Mouse (Mus musculus): ENCODE data around the gene Dhrs3. TPM values are rescaled to one million over a fixed set of nuclear protein-coding genes. Genes with fewer than 3 reads are reported as not detected.

The Dhrs3 gene
- polyA plus RNA-seq, 1 experiment: 322 TPM

GRCm38 (mm10) chr4:144928693-144929436 is 36.2 kb downstream of the Dhrs3 start:
- Histone ChIP-seq H3K4me1 (ENCODE audit: control insufficient read depth, insufficient read depth, low read length) (peaks cover 14% of the 10 kb centered on the region), H3K4me3 (ENCODE audit: insufficient read depth, low read depth, low read length) (no peak overlapping the region), H3K27ac (ENCODE audit: insufficient read depth, low read depth, low read length) (peak overlapping the region; percentile 75), H3K36me3 (ENCODE audit: control insufficient read depth, insufficient read depth, low read length) (peaks cover under 1% of the 10 kb centered on the region; the same call in 1 of the 2 replicates), H3K27me3 (replicated peaks; ENCODE audit: control insufficient read depth, insufficient read depth, low read length) (no peaks in the 10 kb centered on the region)
- no peak for TF ChIP-seq CTCF (conservative IDR thresholded peaks at IDR 0.05; ENCODE audit: insufficient read depth, insufficient read length, low read depth, low read length)
- no peak for TF ChIP-seq POLR2A (IDR thresholded peaks at IDR 0.05; ENCODE audit: low read depth, low read length)
- peak; percentile 44 for DNase-seq
- 64% methylated on average over 5 of the region's 5 CpGs for WGBS

- Histone ChIP-seq H3K4me1 (ENCODE audit: control insufficient read depth, insufficient read depth, low read length) (peaks cover 14% of the 10 kb centered on the region), H3K4me3 (ENCODE audit: insufficient read depth, low read depth, low read length) (no peak overlapping the region), H3K27me3 (replicated peaks; ENCODE audit: control insufficient read depth, insufficient read depth, low read length) (no peaks in the 10 kb centered on the region), H3K27ac (ENCODE audit: insufficient read depth, low read depth, low read length) (peak overlapping the region; percentile 75), H3K36me3 (ENCODE audit: control insufficient read depth, insufficient read depth, low read length) (no peaks in the 10 kb centered on the region; the same call in 1 of the 2 replicates)
- DNase-seq: peak; percentile 97
- TF ChIP-seq CTCF (conservative IDR thresholded peaks at IDR 0.05; ENCODE audit: insufficient read depth, insufficient read length, low read depth, low read length): no peak
- no peak for TF ChIP-seq POLR2A (IDR thresholded peaks at IDR 0.05; ENCODE audit: low read depth, low read length)
- WGBS: 26% methylated on average over 1 of the region's 1 CpGs
Measured at GRCm38 (mm10) chr4:144929811-144930221, 37.2 kb downstream of the Dhrs3 start.

- H3K27ac ChIP-seq (ENCODE audit: insufficient read depth, low read depth, low read length): peak overlapping the region; percentile 75
Measured at GRCm38 (mm10) chr4:144930366-144930765, 37.7 kb downstream of the Dhrs3 start.

DNA sequence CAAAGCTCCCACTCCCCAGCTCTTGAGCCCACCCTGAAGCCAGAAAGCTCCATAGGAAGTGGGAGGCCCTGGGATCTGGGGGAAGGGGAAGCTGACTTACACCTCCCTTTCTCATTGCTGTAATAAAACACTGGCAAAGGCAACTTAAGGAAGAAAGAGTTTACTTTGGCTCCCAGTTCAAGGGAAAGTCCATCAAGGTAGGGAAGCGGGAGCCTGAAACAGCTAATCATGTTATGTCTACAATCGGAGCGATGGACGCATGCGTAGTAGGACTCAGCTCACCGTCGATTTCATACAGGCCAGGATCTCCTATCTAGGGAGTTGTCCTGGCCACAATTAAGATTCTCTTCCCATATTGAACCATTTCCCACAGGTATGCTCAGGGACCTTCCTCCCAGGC is 38.5 kb downstream of the Dhrs3 start:
- Histone ChIP-seq H3K4me1 (ENCODE audit: control insufficient read depth, insufficient read depth, low read length) (peaks cover 14% of the 10 kb centered on the region), H3K27me3 (replicated peaks; ENCODE audit: control insufficient read depth, insufficient read depth, low read length) (no peaks in the 10 kb centered on the region), H3K4me3 (ENCODE audit: insufficient read depth, low read depth, low read length) (no peak overlapping the region), H3K36me3 (ENCODE audit: control insufficient read depth, insufficient read depth, low read length) (no peaks in the 10 kb centered on the region; the same call in 1 of the 2 replicates), H3K27ac (ENCODE audit: insufficient read depth, low read depth, low read length) (peak overlapping the region; percentile 75; the same call in 1 of the 2 replicates)
- DNase-seq: no peak
- 75% methylated on average over 7 of the region's 7 CpGs for WGBS
- TF ChIP-seq CTCF (conservative IDR thresholded peaks at IDR 0.05; ENCODE audit: insufficient read depth, insufficient read length, low read depth, low read length): no peak
- TF ChIP-seq POLR2A (IDR thresholded peaks at IDR 0.05; ENCODE audit: low read depth, low read length): no peak

More at GRCm38 (mm10) chr4:144930366-144930765, 37.7 kb downstream of the Dhrs3 start:
- Histone ChIP-seq H3K4me1 (ENCODE audit: control insufficient read depth, insufficient read depth, low read length) (peaks cover 14% of the 10 kb centered on the region), H3K27me3 (replicated peaks; ENCODE audit: control insufficient read depth, insufficient read depth, low read length) (no peaks in the 10 kb centered on the region), H3K4me3 (ENCODE audit: insufficient read depth, low read depth, low read length) (no peak overlapping the region), H3K36me3 (ENCODE audit: control insufficient read depth, insufficient read depth, low read length) (no peaks in the 10 kb centered on the region; the same call in 1 of the 2 replicates)
- peak; percentile 94 for DNase-seq
- no peak for TF ChIP-seq POLR2A (IDR thresholded peaks at IDR 0.05; ENCODE audit: low read depth, low read length)
- no peak for TF ChIP-seq CTCF (conservative IDR thresholded peaks at IDR 0.05; ENCODE audit: insufficient read depth, insufficient read length, low read depth, low read length)
- 5% methylated on average over 10 of the region's 10 CpGs for WGBS

DNA sequence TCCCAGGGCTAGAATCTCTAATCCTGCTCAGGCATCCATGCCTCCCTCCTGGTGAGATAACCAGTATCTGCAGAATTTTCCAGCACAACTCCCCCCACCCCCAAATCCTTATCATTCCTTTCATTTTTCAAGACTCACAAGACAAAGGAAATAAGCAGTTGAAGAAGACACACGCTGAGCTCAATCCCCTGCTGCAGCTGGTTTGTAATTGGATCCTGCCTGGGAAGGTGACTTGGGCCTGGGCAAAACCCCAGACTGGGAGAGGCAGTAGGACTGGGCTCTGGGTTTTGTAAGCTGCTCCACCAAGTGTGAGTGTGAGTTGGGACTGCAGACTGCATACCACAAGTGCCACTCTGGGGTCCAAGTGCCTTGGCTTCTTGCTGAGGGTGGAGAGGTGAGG is 41.9 kb downstream of the Dhrs3 start:
- WGBS: 44% methylated on average over 1 of the region's 1 CpGs
- no peaks in the 10 kb centered on the region for H3K27me3 ChIP-seq (replicated peaks; ENCODE audit: control insufficient read depth, insufficient read depth, low read length)
- H3K36me3 ChIP-seq (ENCODE audit: control insufficient read depth, insufficient read depth, low read length): no peaks in the 10 kb centered on the region
- H3K4me1 ChIP-seq (ENCODE audit: control insufficient read depth, insufficient read depth, low read length): peaks cover 12% of the 10 kb centered on the region
- DNase-seq: no peak
- no peak overlapping the region for H3K4me3 ChIP-seq (ENCODE audit: insufficient read depth, low read depth, low read length)
- TF ChIP-seq POLR2A (IDR thresholded peaks at IDR 0.05; ENCODE audit: low read depth, low read length) (no peak), CTCF (conservative IDR thresholded peaks at IDR 0.05; ENCODE audit: insufficient read depth, insufficient read length, low read depth, low read length) (no peak)
- H3K27ac ChIP-seq (ENCODE audit: insufficient read depth, low read depth, low read length): no peak overlapping the region

DNA sequence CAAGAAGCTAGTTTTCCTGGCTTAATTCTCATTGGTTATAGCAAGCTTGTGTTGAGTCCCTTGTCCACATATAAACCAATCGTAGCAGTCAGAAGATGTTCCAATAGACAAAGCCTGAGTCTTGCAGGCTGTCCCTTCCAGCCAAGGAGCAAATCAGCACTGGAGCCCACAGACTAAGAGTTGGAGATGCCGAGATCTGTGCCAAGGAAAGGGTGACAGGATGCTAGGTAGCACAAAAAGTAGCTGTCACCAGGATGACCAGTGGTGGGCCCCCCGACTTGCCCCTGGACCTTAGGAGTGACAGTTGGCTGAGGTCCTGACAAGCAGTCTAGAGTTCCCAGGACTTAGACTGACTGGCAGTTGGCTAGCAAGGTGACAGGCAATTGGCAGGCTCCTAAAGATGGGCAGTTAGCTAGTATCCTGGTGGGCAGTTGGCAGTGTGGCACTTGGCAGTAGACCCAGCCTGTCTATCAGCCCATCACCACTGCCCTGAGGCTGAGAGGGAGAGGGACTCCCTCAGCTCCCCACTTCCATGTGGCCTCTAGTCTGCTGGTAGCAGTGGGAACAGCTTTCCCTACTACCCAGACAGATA is 44.0 kb downstream of the Dhrs3 start:
- H3K4me3 ChIP-seq (ENCODE audit: insufficient read depth, low read depth, low read length): no peak overlapping the region
- DNase-seq: no peak
- no peak for TF ChIP-seq CTCF (conservative IDR thresholded peaks at IDR 0.05; ENCODE audit: insufficient read depth, insufficient read length, low read depth, low read length)
- no peak for TF ChIP-seq POLR2A (IDR thresholded peaks at IDR 0.05; ENCODE audit: low read depth, low read length)
- no peaks in the 10 kb centered on the region for H3K36me3 ChIP-seq (ENCODE audit: control insufficient read depth, insufficient read depth, low read length)
- WGBS: 94% methylated on average over 3 of the region's 3 CpGs
- H3K27ac ChIP-seq (ENCODE audit: insufficient read depth, low read depth, low read length): no peak overlapping the region
- no peaks in the 10 kb centered on the region for H3K27me3 ChIP-seq (replicated peaks; ENCODE audit: control insufficient read depth, insufficient read depth, low read length)
- H3K4me1 ChIP-seq (ENCODE audit: control insufficient read depth, insufficient read depth, low read length): 0 out of 2 replicates have a peak, but pooled peaks cover 4% of the 10 kb centered on the region

DNA sequence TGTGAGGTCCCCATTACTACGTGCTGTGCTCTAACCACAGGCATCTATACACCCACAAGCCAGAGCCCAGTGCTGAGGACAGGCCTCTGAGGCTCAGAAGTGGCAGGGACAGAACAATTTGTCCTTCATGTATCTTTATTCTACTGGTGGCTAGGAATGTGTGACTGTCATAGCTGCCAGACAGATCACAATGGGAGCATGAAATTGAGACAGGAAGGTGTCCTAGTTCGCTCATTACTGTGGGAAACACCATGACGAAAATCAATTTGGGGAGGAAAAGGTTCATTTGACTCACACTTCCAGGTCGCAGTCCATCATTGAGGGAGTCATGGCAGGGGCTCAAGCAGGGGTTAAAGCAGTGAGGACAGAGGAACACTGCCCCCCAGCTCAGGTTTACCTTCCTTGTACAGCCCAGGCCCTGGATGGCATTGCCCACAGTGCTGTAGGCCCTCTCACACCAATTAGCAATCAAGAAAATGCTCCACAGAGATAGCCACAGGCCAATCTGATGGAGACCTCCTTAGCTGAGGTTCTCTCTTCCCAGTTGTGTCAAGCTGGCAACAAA is 47.3 kb downstream of the Dhrs3 start:
- no peaks in the 10 kb centered on the region for H3K36me3 ChIP-seq (ENCODE audit: control insufficient read depth, insufficient read depth, low read length)
- DNase-seq: no peak
- H3K27me3 ChIP-seq (replicated peaks; ENCODE audit: control insufficient read depth, insufficient read depth, low read length): no peaks in the 10 kb centered on the region
- TF ChIP-seq CTCF (conservative IDR thresholded peaks at IDR 0.05; ENCODE audit: insufficient read depth, insufficient read length, low read depth, low read length) (no peak), POLR2A (IDR thresholded peaks at IDR 0.05; ENCODE audit: low read depth, low read length) (no peak)
- H3K4me1 ChIP-seq (ENCODE audit: control insufficient read depth, insufficient read depth, low read length): 0 out of 2 replicates have a peak, but pooled peaks cover 4% of the 10 kb centered on the region
- WGBS: 82% methylated on average over 4 of the region's 4 CpGs
- no peak overlapping the region for H3K27ac ChIP-seq (ENCODE audit: insufficient read depth, low read depth, low read length)
- no peak overlapping the region for H3K4me3 ChIP-seq (ENCODE audit: insufficient read depth, low read depth, low read length)
